In genomic region chr5:92843850-92844785, GRCm38 (mm10) we compare ENCODE assay signal across 11 mouse cellular contexts.
DNase-seq lines count a peak whose midpoint lies in the region; ATAC-seq lines count a peak whose summit lies in the region.
"Had no signal": no experiment of that assay in that cellular context is flagged by ENCODE, and none has a peak within 500 bp of the region (broad histone marks: within the 10 kb centered on the region; RNA-seq: fewer than 3 reads in every experiment).

No protein-coding gene starts in this region.

- WGBS in intestine, embryonic 14.5 days: 58% methylated on average over 20 of the region's 20 CpGs
- 60% methylated on average over 20 of the region's 20 CpGs for WGBS in intestine, embryonic 15.5 days
- WGBS in hindbrain, embryonic 12.5 days: 42% methylated on average over 20 of the region's 20 CpGs
- WGBS in midbrain, embryonic 16.5 days: 33% methylated on average over 20 of the region's 20 CpGs
- WGBS in heart, embryonic 12.5 days: 68% methylated on average over 20 of the region's 20 CpGs

- H3K4me1 ChIP-seq in intestine, embryonic 14.5 days (replicated peaks; ENCODE audit: control insufficient read depth, insufficient read depth, low read length): peaks cover 26% of the 10 kb centered on the region
- H3K4me1 ChIP-seq in intestine, embryonic 15.5 days (replicated peaks): peaks cover 14% of the 10 kb centered on the region
- peaks cover 16% of the 10 kb centered on the region for H3K4me1 ChIP-seq in hindbrain, embryonic 12.5 days
- peaks cover 7% of the 10 kb centered on the region; the same call in 1 of the 2 replicates for H3K4me1 ChIP-seq in midbrain, embryonic 16.5 days (ENCODE audit: control insufficient read depth, insufficient read depth, low read length)
- peaks cover 33% of the 10 kb centered on the region for H3K4me1 ChIP-seq in heart, embryonic 12.5 days (replicated peaks)

- H3K27me3 ChIP-seq in intestine, embryonic 14.5 days (replicated peaks; ENCODE audit: control insufficient read depth, insufficient read depth, low read length): no peaks in the 10 kb centered on the region
- H3K27me3 ChIP-seq in intestine, embryonic 15.5 days (replicated peaks): no peaks in the 10 kb centered on the region
- no peaks in the 10 kb centered on the region for H3K27me3 ChIP-seq in hindbrain, embryonic 12.5 days
- H3K27me3 ChIP-seq in midbrain, embryonic 16.5 days (ENCODE audit: control insufficient read depth, insufficient read depth, low read depth, low read length): no peaks in the 10 kb centered on the region
- no peaks in the 10 kb centered on the region for H3K27me3 ChIP-seq in heart, embryonic 12.5 days (replicated peaks)

- H3K9me3 ChIP-seq in intestine, embryonic 14.5 days (ENCODE audit: control insufficient read depth, low read length): no peaks in the 10 kb centered on the region
- no peaks in the 10 kb centered on the region for H3K9me3 ChIP-seq in intestine, embryonic 15.5 days
- no peaks in the 10 kb centered on the region for H3K9me3 ChIP-seq in hindbrain, embryonic 12.5 days (replicated peaks)
- no peaks in the 10 kb centered on the region for H3K9me3 ChIP-seq in midbrain, embryonic 16.5 days (replicated peaks; ENCODE audit: control insufficient read depth, low read length, poor library complexity, severe bottlenecking)
- no peaks in the 10 kb centered on the region; the same call in 1 of the 2 replicates for H3K9me3 ChIP-seq in heart, embryonic 12.5 days (replicated peaks)

- H3K4me2 ChIP-seq in intestine, embryonic 14.5 days (ENCODE audit: low read length): no peak overlapping the region
- no peak overlapping the region for H3K4me2 ChIP-seq in intestine, embryonic 15.5 days (replicated peaks)
- no peak overlapping the region for H3K4me2 ChIP-seq in hindbrain, embryonic 12.5 days (replicated peaks)
- H3K4me2 ChIP-seq in midbrain, embryonic 16.5 days (ENCODE audit: low read length): no peak overlapping the region
- H3K4me2 ChIP-seq in heart, embryonic 12.5 days: no peak overlapping the region
- H3K4me2 ChIP-seq: lung, embryonic 14.5 days had no signal

- H3K36me3 ChIP-seq in intestine, embryonic 14.5 days (ENCODE audit: control insufficient read depth, insufficient read depth, low read length): no peaks in the 10 kb centered on the region
- no peaks in the 10 kb centered on the region for H3K36me3 ChIP-seq in intestine, embryonic 15.5 days
- H3K36me3 ChIP-seq in hindbrain, embryonic 12.5 days: no peaks in the 10 kb centered on the region
- no peaks in the 10 kb centered on the region for H3K36me3 ChIP-seq in midbrain, embryonic 16.5 days (ENCODE audit: control insufficient read depth, insufficient read depth, low read length)
- peaks cover 6% of the 10 kb centered on the region; the same call in 1 of the 2 replicates for H3K36me3 ChIP-seq in heart, embryonic 12.5 days

- H3K27ac ChIP-seq in intestine, embryonic 14.5 days (ENCODE audit: low read depth): no peak overlapping the region
- H3K27ac ChIP-seq in intestine, embryonic 15.5 days: no peak overlapping the region
- peak overlapping the region; percentile 52; the same call in 1 of the 2 replicates for H3K27ac ChIP-seq in hindbrain, embryonic 12.5 days
- H3K27ac ChIP-seq in midbrain, embryonic 16.5 days (ENCODE audit: low read length): peak overlapping the region; percentile 23; the same call in 1 of the 2 replicates
- H3K27ac ChIP-seq in heart, embryonic 12.5 days (ENCODE audit: poor library complexity, severe bottlenecking): no peak overlapping the region

- DNase-seq in intestine, embryonic 14.5 days (ENCODE audit: low spot score): no peak
- peak; percentile 76 for DNase-seq in embryo, embryonic 11 days
- no peak for DNase-seq in frontal cortex, postnatal 10 days (ENCODE audit: low spot score in 2 of 2)
- DNase-seq: cerebellum, postnatal 36 days; lung, embryonic 14.5 days; right cerebral cortex, postnatal 25 days had no signal

- ATAC-seq in intestine, embryonic 14.5 days (replicated peaks; ENCODE audit: low FRiP score, low TSS enrichment, low read depth): no peak
- ATAC-seq in intestine, embryonic 15.5 days: no peak
- peak; percentile 91 for ATAC-seq in hindbrain, embryonic 12.5 days (ENCODE audit: low FRiP score)
- peak; percentile 82 for ATAC-seq in midbrain, embryonic 16.5 days
- no peak for ATAC-seq in granulocyte monocyte progenitor cell, adult 5-6 weeks (replicated peaks; ENCODE audit: poor library complexity, severe bottlenecking)
- no peak for ATAC-seq in heart, embryonic 12.5 days (ENCODE audit: insufficient number of reproducible peaks, low FRiP score)

- H3K4me3 ChIP-seq in intestine, embryonic 14.5 days (ENCODE audit: low read depth, low read length): no peak overlapping the region
- no peak overlapping the region for H3K4me3 ChIP-seq in intestine, embryonic 15.5 days (replicated peaks)
- H3K4me3 ChIP-seq in hindbrain, embryonic 12.5 days: no peak overlapping the region
- no peak overlapping the region for H3K4me3 ChIP-seq in midbrain, embryonic 16.5 days (ENCODE audit: low read depth, low read length)
- no peak overlapping the region for H3K4me3 ChIP-seq in heart, embryonic 12.5 days

- H3K9ac ChIP-seq in intestine, embryonic 14.5 days (ENCODE audit: low read length): 0 out of 2 replicates have a peak overlapping the region, but pooled peaks have one; percentile 16
- H3K9ac ChIP-seq in intestine, embryonic 15.5 days: no peak overlapping the region
- no peak overlapping the region for H3K9ac ChIP-seq in hindbrain, embryonic 12.5 days
- no peak overlapping the region for H3K9ac ChIP-seq in midbrain, embryonic 16.5 days (ENCODE audit: low read depth, low read length)
- H3K9ac ChIP-seq in heart, embryonic 12.5 days: no peak overlapping the region
- H3K9ac ChIP-seq: lung, embryonic 14.5 days had no signal

Comparison
In these comparisons a context has a peak if more than half of its experiments do, and no peak if none do; other contexts are left out.
1. ATAC-seq: peak in hindbrain, embryonic 12.5 days (single experiment) and midbrain, embryonic 16.5 days (single experiment); none in intestine, embryonic 14.5 days (single experiment), intestine, embryonic 15.5 days (single experiment), granulocyte monocyte progenitor cell, adult 5-6 weeks (single experiment) and heart, embryonic 12.5 days (single experiment).
2. H3K27ac ChIP-seq: peak in hindbrain, embryonic 12.5 days (single experiment) and midbrain, embryonic 16.5 days (single experiment); none in intestine, embryonic 14.5 days (single experiment), intestine, embryonic 15.5 days (single experiment) and heart, embryonic 12.5 days (single experiment).